Mouse (Mus musculus) lung, embryonic 14.5 days (tissue): ENCODE measurements around the gene Gm42791. TPM values are rescaled to one million over a fixed set of nuclear protein-coding genes. Genes with fewer than 3 reads are reported as not detected.
A peak's percentile ranks its signal among the peaks of the same experiment; 100 is the strongest.

ENCODE experiments used
- ATAC-seq: fragments of 200-750 bp; cut with Nextera tagmentation; 2 replicates; pipeline ENCODE4 v1.8.0; 2017; ENCODE audit warnings: mild to moderate bottlenecking, moderate TSS enrichment, moderate library complexity; ENCODE audit not compliant: insufficient read depth
- DNase-seq: peaks from one replicate; pipeline ENCODE4 v3.0.0-alpha.2; 2015
- H3K27ac ChIP-seq: fragments of 300-500 bp; sonication (generic); 2 replicates; pipeline ENCODE4 v1.5.1; 2014; ENCODE audit warnings: low read depth, mild to moderate bottlenecking, moderate library complexity
- H3K27me3 ChIP-seq: fragments of 300-500 bp; sonication (generic); 2 replicates; pipeline ENCODE4 v1.6.1; 2014; ENCODE audit warnings: low read length, control low read depth; ENCODE audit not compliant: insufficient read depth
- H3K36me3 ChIP-seq: fragments of 300-500 bp; sonication (generic); 2 replicates; pipeline ENCODE4 v1.6.1; 2014; ENCODE audit warnings: control low read depth; ENCODE audit not compliant: insufficient read depth
- H3K4me1 ChIP-seq: fragments of 300-500 bp; sonication (generic); 2 replicates; pipeline ENCODE4 v1.6.1; 2014; ENCODE audit warnings: antibody characterized with exemption, control low read depth; ENCODE audit not compliant: insufficient read depth
- H3K4me2 ChIP-seq: fragments of 300-500 bp; sonication (generic); 2 replicates; pipeline ENCODE4 v1.6.1; 2014; ENCODE audit warnings: mild to moderate bottlenecking
- H3K4me3 ChIP-seq: fragments of 300-500 bp; sonication (generic); 2 replicates; pipeline ENCODE4 v1.5.1; 2014; ENCODE audit warnings: low read depth, low read length
- H3K9ac ChIP-seq: fragments of 300-500 bp; sonication (generic); 2 replicates; pipeline ENCODE4 v1.6.1; 2014
- H3K9me3 ChIP-seq: fragments of 300-500 bp; sonication (generic); 2 replicates; pipeline ENCODE4 v1.6.1; 2016; ENCODE audit warnings: low read depth, low read length, control low read depth
- CTCF ChIP-seq: IDR thresholded peaks from 2 replicates; pipeline ENCODE4 v1.5.1; 2016; ENCODE audit warnings: antibody characterized with exemption, low read depth
- WGBS: fragments of 180-500 bp; shearing (Covaris S2); extraction: QIAGEN DNeasy Blood & Tissue Kit; methylation state at CpG from one replicate; pipeline ENCODE4 v1.1.7; 2014; 5-methylcytosine and 5-hydroxymethylcytosine counted together
- polyA plus RNA-seq: library from polyadenylated mRNA; unstranded; fragments of >200 nt; fragmentation: Nextera tagmentation; extraction: Ambion mirVana; gene quantifications from 2 replicates; pipeline ENCODE4 v1.2.1, GENCODE M21; 2014

The Gm42791 gene
- polyA plus RNA-seq, 1 experiment from 2014 or later, result 0.58 TPM

DNA sequence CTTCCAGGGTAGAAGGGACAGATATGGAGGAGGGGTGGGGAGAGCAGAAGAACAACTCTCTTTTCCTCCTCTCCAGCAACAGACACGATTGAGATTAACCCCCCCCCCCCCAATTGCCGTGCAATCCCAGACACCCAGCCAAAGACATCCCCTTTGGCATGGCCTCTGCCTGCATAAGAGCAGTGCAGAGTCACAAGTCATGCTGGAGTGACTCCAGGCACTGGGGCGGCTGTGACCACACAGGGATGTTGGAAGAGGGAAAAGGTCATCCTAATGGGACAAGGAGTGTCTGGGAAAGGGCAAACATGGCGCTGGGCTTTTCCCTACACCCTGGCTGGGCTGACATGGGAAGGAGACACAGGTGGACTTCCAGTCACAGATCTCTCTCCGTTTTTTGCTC, 41.8 kb downstream of the Gm42791 start:
- Histone ChIP-seq H3K4me1 (peaks cover 12% of the 10 kb centered on the region; the same call in 1 of the 2 replicates), H3K4me2 (no peak overlapping the region), H3K27ac (no peak overlapping the region), H3K36me3 (no peaks in the 10 kb centered on the region), H3K9ac (no peak overlapping the region), H3K27me3 (no peaks in the 10 kb centered on the region), H3K9me3 (no peaks in the 10 kb centered on the region), H3K4me3 (no peak overlapping the region)
- no peak for DNase-seq
- no peak for TF ChIP-seq CTCF
- no peak for ATAC-seq
- 57% methylated on average over 5 of the region's 5 CpGs for WGBS

- Histone ChIP-seq H3K9ac (no peak overlapping the region), H3K4me2 (no peak overlapping the region), H3K4me1 (peaks cover 12% of the 10 kb centered on the region; the same call in 1 of the 2 replicates), H3K27me3 (no peaks in the 10 kb centered on the region), H3K27ac (no peak overlapping the region), H3K9me3 (no peaks in the 10 kb centered on the region), H3K4me3 (no peak overlapping the region), H3K36me3 (no peaks in the 10 kb centered on the region)
- DNase-seq, result peak; percentile 68
- peak; percentile 74 for TF ChIP-seq CTCF
- no peak for ATAC-seq
- 53% methylated on average over 6 of the region's 6 CpGs for WGBS
Measured at GRCm38 (mm10) chr5:148952419-148952818, 42.5 kb downstream of the Gm42791 start.

- H3K4me2 ChIP-seq, result no peak overlapping the region
- TF ChIP-seq CTCF, result no peak
- 88% methylated on average over 5 of the region's 5 CpGs for WGBS
- peaks cover 12% of the 10 kb centered on the region; the same call in 1 of the 2 replicates for H3K4me1 ChIP-seq
- H3K36me3 ChIP-seq, result no peaks in the 10 kb centered on the region
- no peak overlapping the region for H3K4me3 ChIP-seq
- no peak overlapping the region for H3K9ac ChIP-seq
- ATAC-seq, result no peak
- no peaks in the 10 kb centered on the region for H3K27me3 ChIP-seq
- H3K9me3 ChIP-seq, result no peaks in the 10 kb centered on the region
- H3K27ac ChIP-seq, result no peak overlapping the region
- no peak for DNase-seq
Measured at GRCm38 (mm10) chr5:148951360-148951759, 43.6 kb downstream of the Gm42791 start.

DNA sequence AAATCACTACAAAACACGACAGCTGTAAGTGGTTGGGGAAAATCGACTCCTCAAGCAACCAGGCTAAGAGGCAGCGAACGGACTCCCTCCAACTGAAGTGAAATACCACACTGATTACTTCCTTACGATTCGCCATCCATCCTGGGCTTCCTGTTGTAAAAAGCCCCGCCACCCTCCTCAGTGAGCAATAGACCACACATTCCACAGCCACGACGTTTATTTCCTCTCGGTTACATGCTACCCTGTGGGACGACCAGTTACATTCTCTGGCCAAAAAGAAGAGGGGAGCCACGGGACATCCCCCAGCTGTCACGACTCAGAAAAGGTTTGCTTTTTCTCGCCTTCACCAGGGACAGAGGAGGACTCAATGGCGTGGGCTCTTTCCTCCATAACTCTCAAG, 44.9 kb downstream of the Gm42791 start:
- H3K36me3 ChIP-seq, result no peaks in the 10 kb centered on the region
- 17% methylated on average over 15 of the region's 15 CpGs for WGBS
- ATAC-seq (peak; percentile 83), DNase-seq (peak; percentile 76)
- no peaks in the 10 kb centered on the region for H3K27me3 ChIP-seq
- H3K9me3 ChIP-seq, result no peaks in the 10 kb centered on the region
- H3K4me1 ChIP-seq, result peaks cover 10% of the 10 kb centered on the region; the same call in 1 of the 2 replicates
- H3K4me3 ChIP-seq, result no peak overlapping the region
- no peak overlapping the region for H3K9ac ChIP-seq
- peak overlapping the region; percentile 77 for H3K27ac ChIP-seq
- no peak for TF ChIP-seq CTCF
- H3K4me2 ChIP-seq, result peak overlapping the region; percentile 32

DNA sequence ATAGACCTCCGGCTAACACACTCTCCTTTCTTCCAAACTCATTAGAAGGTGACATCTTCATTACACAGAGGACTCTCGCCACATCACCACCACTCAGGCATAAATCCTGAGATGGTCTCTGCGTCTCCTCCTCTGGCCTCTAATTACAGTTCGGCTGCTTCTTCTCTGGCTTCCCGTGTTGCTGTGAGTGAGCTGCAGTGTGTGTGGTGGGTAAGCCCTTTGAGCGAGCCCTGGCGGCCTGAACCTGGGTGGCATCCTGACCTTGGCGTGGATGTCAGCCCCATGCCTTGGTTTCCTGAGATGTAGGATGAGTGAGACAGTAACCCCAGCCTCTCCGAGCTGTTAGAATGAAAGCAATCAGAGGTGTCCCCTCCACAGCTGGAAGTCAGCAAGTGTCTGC, 46.4 kb downstream of the Gm42791 start:
- Histone ChIP-seq H3K4me3 (no peak overlapping the region), H3K9ac (no peak overlapping the region), H3K36me3 (no peaks in the 10 kb centered on the region), H3K4me1 (peaks cover 10% of the 10 kb centered on the region; the same call in 1 of the 2 replicates), H3K9me3 (no peaks in the 10 kb centered on the region), H3K27ac (no peak overlapping the region), H3K4me2 (no peak overlapping the region), H3K27me3 (no peaks in the 10 kb centered on the region)
- no peak for DNase-seq
- TF ChIP-seq CTCF, result no peak
- 65% methylated on average over 9 of the region's 9 CpGs for WGBS
- no peak for ATAC-seq

GRCm38 (mm10) chr5:148947412-148947811, 47.5 kb downstream of the Gm42791 start:
- DNase-seq (no peak), ATAC-seq (no peak)
- WGBS, result 76% methylated on average over 4 of the region's 4 CpGs
- no peak overlapping the region for H3K4me2 ChIP-seq
- no peaks in the 10 kb centered on the region for H3K36me3 ChIP-seq
- 0 out of 2 replicates have a peak, but pooled peaks cover 1% of the 10 kb centered on the region for H3K9me3 ChIP-seq
- no peaks in the 10 kb centered on the region for H3K27me3 ChIP-seq
- no peak overlapping the region for H3K4me3 ChIP-seq
- H3K4me1 ChIP-seq, result peaks cover 10% of the 10 kb centered on the region; the same call in 1 of the 2 replicates
- peak; percentile 21 for TF ChIP-seq CTCF
- H3K9ac ChIP-seq, result no peak overlapping the region
- H3K27ac ChIP-seq, result no peak overlapping the region

DNA sequence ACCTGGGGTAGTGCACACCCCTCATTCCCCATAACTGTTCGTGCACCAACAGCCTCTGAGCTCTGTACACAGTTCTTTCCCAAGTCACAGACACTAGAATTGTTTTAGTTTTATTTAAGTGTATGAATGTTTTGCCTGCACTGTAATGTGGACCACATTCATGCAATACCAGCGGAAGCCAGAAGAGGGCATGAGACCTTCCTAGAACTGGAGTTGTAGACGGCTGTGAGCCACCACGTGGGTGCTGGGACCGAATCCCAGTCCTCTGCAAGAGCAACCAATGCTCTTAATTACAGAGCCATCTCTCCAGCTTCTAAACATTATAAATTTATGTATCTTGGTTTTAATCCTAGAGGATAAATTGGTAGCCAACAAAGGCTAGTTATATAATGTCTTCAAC, 48.2 kb downstream of the Gm42791 start:
- Histone ChIP-seq H3K27ac (no peak overlapping the region), H3K4me3 (no peak overlapping the region), H3K9ac (no peak overlapping the region), H3K4me2 (no peak overlapping the region), H3K4me1 (peaks cover 10% of the 10 kb centered on the region; the same call in 1 of the 2 replicates), H3K36me3 (no peaks in the 10 kb centered on the region), H3K27me3 (no peaks in the 10 kb centered on the region), H3K9me3 (0 out of 2 replicates have a peak, but pooled peaks cover 4% of the 10 kb centered on the region)
- 78% methylated on average over 5 of the region's 5 CpGs for WGBS
- TF ChIP-seq CTCF, result peak; percentile 59
- ATAC-seq (no peak), DNase-seq (peak; percentile 52)
